Mouse (Mus musculus) left cerebral cortex, postnatal 36 days (tissue): ENCODE measurements at regions not wholly inside any gene's neighbourhood (a gene's known extent, or its start where the extent isn't known, plus 50 kb on each side); places are given as distances from the start of the nearest gene placed in this dataset.

ENCODE experiments used
- DNase-seq, 2 experiments: peaks; one replicate each; pipeline ENCODE4 v3.0.0; 2021 to 2022; ENCODE audit warnings: low spot score in 2 of 2, mixed read lengths in 1 of 2
- intact Hi-C: fragments of 180-260 bp; cut with DNase I; formaldehyde crosslinking; loops from one replicate; pipeline ENCODE4 v1.15.1; 2025

DNA sequence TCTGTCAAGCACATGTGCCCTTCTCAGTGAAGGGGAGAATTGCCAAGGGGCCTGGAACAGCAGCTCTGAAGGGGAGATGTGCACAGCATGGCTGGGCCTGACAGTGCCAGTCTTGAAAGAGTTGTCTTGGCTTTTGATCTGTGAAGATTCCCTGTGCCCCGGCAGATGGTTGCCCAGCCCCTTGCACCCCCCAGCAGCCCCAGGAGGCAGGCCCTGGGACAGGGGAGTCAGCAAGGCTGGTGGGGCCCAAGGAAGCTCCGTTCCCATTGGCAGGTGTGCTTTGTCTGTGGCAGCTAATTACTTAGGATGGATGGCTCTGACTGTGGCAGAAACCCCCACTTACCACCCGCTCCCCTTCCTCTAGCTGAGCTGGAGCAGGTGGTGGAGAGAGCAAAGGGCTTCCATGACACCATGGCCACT lies 58.6 kb downstream of the Tspan17 start:
- intact Hi-C loops = no loop called here
- no peak for DNase-seq

DNA sequence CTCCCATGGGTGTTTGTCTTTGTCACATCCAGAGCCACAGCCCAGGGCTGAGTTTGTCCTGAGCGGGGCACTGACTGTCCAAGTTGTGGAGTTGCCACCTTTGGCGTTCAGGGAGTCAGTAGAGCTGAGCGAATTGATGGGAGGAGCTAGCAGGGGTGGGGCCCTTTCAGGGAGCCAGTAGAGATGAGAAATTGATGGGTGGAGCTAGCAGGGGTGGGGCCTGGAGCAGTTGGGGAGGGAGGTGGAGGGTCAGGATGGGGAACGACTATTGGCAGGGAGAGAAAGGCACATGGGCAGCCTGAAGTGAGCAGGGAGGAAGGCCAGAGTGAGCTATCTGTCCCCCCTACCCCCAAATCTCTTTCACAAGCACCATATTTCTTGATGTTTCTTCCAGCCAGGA lies 62.0 kb downstream of the Tspan17 start:
- no peak for DNase-seq
- intact Hi-C loops = no loop called here

DNA sequence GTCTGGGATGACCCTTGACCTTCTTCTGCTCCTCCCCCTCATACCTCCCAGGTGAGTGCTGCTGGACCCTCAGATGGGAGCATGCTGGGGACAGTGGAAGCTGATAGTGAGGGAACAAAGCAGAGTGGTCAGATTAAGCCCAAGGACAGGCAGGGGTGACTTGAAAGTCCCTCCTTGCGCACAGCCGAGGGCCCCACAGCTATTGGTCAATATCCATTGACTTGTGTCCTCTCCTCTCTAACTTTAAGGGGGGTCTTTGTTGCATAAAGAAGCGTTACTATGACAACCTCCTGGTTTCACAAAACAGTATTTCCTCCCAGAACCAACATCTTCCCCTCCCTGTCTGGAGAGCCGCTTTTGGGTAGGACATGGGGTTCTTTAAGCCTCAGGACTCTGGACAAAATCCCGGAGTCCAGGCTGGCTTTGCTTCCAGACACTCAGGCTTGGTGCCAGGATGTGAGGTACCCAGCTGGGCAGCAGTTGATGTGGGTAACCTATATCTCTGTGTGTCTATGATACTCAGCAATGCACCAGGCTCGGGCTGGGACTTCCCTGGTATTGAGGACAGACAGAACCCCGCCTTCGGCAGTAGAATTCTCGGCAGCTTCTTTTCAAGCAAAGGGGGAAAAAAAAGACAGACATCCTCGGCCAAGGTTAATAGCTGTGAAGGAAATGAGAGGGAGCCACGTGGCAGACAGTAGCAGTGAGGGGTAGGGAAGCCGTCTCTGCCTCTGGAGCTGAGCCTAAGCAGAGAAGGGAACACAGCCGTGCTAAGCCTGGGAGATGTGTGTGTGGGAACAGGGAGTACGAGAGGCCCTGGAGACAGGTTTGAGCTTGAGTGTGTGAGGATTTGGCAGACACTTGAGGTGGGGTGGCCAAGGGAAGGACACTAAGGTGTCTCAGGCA lies 66.4 kb downstream of the Tspan17 start:
- intact Hi-C loops = no loop called here
- peak in 1 of 2 experiments; percentile 26 for DNase-seq

DNA sequence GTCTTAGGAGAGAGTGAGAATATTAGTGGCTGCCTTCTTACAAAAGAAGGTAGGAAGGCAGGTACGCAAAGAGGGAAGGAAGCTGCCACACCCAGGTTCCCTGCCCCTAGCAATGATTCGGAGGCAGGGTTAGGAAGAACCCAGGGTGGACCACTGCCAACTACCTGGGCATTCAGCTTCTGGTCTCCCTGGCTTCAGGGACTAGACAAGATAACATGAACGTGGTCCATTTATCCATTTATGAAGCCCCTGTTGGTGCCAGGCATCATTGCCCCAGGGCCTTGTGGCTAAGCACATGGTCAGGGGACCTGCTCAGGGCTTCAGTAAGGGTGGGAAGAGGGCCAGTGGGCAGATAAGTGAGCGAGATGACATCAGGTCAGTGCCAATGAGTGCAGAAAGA lies 73.8 kb downstream of the Tspan17 start:
- no peak for DNase-seq
- intact Hi-C loops = no loop called here

DNA sequence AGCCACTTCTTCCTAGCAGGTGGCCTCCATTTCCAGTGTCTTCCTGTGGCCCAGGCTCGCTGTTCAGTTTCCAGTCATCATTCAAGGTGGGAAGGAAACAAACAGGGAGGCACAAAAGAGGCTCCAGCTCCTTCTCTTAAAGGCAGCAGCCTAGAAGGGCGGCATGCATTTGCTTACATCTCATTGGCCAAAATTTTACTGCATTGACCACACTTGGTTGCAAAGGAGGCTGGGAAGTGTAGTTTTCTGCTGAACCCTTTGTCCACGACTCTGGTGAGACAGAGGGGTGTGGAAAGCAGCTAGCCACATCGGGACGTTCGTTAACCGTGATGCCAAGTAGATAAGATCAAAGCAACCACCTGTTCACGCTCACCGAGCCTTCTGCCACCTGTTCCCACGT lies 74.9 kb downstream of the Tspan17 start:
- no peak for DNase-seq
- intact Hi-C loops = no loop called here

DNA sequence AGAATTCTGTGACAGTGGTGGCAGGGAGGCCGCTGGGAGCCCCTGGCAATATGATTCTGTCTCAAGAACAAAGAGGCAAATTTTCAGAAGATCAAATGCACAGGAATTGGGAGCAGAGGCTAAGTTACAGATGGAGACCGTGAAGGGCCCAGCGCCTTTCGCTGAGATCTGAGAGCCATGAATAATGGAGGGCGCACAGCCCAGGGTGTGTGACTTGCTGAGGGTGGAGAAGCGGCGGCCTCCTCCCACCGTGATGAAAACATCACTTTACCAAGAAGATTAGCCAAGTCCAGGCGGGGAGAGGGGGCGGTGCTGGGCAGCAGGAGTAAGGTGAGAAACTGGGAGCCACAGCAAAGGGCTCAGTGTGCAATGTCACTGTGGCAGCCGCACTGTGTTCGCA lies 77.2 kb upstream of the Unc5a start:
- no peak for DNase-seq
- intact Hi-C loops = no loop called here

DNA sequence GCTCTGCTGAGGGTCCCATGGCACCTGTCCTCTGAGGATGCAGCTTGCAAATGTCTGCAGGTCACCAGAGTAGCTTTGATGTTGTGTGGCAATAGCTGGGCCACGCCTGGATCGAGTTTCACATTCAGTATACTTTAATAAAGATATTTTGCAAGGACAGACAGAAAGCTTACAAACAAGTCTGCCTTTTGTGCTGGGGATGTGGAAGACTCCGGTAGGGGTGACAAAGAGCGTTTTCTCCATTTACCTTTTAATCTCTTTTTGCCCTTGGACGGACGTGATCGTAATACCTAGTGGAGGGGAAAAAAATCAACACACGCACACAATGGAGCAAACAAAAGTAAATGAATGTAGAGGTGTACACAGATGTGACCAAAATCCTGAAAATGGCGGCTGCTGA lies 75.3 kb upstream of the Unc5a start:
- intact Hi-C loops = no loop called here
- no peak for DNase-seq

DNA sequence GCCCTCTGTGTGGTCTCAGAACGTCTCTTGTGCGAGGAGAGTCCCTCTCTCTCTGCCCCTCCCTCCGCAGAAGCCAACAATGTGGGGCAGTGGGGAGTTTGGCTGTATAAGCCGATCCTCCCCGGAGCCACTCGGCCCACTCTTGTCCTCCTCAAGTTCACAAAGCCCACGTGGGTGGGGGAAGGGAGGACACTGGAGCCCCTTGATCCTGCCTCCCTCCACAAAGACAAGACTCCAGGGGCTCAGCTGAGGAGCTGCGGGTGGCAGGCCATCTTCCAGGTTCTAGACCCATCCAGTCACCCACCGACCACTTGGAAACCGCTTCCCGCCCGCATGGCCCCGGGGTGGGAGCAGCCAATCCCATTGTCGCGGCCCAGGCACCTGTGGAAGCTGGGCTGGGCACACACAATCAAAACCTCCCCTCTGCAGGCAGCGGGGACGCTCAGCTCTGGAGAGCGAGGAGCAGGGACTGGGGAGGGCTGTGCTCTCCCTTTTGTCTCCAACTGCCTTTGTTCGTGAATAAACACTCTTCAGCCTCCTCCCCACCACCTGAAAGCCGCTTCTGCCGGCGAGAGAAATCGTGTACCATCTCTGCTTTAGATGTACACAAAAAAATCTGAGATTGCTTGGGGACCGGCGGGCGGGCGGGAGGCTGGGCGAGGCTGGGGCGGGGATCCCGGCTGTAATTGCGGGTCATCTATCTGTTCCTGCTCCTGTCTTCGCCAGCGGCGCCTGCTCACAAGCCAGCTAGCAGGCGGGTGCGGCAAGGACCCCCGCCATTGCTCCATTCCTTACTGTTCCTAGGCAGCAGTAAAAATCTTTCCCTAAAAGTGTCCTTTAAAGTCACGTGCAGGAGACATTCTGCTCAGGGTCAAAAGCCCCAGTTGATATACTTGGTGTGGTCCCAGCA lies 74.7 kb upstream of the Unc5a start:
- intact Hi-C loops = no loop called here
- DNase-seq = no peak

DNA sequence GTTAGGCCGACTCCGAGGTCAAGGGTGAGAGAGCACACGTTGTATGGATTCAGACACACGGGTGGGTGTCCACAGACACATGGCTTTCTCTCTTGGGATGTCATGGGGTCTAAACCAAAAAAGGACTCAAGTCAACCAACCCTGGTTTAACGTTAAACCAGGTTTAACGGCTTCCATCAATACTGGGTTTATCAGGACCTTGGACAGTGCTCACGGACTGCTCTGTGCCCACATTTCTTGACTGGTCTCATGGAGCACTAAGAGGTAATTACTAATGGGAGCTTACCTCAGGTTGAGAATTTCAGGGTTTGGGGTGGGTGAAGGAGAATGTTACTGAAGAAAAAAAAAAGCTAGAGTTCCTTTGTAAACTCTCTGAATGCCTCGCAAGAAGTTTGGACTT lies 72.7 kb upstream of the Unc5a start:
- intact Hi-C loops = no loop called here
- no peak for DNase-seq

DNA sequence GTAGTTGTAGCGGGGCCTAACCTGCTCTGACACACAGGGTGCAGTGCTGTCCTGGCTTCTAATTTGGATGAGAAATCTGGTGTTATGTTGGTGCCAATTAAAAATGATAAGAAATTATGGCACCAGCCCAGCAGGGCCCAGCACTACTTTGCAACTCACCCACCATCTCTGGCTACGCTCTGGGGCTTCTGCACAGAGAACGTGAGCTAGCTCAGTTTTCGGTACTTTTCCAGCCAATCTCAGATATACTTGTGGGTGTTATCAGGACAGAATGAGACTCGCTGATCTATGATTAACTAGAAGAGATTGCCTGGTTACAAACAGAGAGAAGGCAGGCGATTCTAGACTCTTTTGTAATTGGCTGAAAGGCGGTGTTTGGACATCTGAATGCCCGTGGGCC lies 71.6 kb upstream of the Unc5a start:
- intact Hi-C loops = no loop called here

DNA sequence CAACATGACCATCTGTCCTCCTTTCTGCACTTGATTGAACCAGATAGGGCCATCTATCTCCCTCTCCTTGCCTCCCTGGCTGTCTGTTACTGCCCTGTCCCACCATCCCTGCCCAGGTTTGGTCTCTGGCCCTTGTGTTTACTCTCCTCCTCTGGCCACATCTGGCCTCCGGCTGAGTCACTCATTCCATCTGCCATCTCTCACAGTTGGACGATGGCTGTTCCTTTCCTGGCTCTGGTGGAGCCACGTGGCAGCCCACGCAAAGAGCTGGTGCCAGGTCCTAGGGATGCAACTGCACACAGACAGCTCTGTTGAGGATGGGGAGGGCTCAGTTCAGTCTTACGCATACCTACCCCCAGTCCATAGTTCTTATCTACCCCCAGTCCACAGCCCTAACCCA lies 69.9 kb upstream of the Unc5a start:
- intact Hi-C loops = no loop called here

More for the DNA sequence above, 71.6 kb upstream of the Unc5a start:
- peak in 1 of 2 experiments; percentile 52 for DNase-seq

DNA sequence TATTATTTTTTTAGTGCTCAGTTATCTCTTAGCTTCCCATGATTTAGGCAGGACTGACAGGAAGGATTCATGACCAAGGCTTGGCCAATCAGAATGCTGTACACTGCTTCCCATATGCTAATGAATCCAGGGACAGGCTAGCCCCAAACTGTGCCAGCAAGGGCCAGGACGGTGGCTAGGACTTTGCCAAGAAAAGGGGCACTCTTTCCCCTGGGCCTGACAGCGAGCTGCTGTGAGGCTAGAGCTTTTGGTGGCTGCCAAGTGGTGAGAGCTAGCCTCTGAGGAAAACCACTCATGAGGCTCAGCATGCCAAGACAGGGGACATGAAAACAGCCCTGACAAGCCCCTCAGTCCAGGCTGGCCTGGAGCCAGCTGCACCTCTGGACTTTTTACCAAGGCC lies 69.0 kb upstream of the Unc5a start:
- no peak for DNase-seq
- intact Hi-C loops = loop anchor here (5.0 kb wide), 1 partner anchor 73 kb away; no protein-coding TSS in a partner anchor

More for the DNA sequence above, 69.9 kb upstream of the Unc5a start:
- DNase-seq = peak; percentile 85 to 89

DNA sequence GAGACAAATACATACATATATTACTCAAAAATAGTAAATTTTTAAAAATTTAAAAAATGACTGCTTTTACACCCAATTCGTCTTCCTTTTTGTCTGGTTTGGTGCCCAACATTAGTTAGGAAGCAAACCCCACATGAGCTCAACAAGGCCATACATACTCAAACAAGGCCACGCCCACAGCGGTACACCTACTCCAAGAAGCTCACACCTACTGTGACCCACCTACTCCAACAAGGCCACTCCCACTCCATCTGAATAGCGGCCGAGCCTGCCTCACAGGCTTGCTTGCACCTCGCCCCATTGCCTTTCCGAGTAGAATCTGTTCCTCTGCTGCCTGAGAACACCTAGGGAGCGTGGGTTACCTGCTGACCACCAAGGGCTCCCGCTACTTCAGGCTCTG lies 66.4 kb upstream of the Unc5a start:
- DNase-seq = no peak
- intact Hi-C loops = loop anchor here (5.0 kb wide), 1 partner anchor 75 kb away; no protein-coding TSS in a partner anchor

DNA sequence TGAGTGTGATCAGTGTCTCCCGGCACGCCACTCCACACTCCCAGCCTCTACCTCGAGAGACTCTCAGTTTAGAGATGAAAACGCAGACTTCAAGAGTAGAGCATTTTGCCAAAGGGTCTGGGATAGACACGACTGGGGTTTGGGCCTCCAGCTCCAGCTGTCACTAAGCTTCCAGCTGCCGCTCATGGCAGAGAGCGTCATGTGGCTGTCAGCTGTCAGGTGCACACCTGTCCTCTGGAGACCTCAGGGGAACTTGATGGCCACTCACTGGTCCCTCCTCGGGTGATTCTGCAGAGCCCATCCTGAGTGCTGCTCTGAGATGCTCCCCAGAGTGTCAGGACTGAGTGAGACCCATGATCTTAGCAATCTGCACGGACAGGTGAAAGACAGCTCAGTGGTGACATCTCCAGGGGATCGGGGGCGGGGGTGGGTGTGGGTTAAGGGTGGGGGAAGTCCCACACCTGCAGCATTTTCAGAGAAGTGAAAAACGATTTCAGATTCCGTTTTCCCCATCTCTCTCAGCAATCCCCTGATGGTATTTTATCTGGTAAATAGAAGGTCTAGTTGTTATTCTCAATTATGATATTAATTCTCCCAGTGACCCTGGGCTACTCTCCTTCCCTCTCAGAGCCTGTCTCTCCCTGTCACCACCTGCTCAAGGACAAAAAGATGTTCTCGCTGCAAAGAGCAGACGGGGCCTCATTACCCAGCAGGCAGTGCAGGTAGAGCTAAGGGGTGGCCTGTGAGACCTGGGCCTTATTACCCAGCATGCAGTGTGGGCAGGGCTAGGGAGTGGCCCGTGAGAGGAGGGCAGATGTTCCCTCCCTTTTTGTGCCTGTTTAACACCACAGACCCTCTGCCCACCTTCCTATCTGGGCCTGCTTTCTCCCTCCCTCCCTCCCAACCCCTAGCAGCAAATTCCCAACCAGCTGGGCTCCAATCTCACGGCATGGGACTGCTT lies 65.2 kb upstream of the Unc5a start:
- no peak for DNase-seq
- intact Hi-C loops = loop anchor here (2.0 to 5.0 kb wide), 2 partner anchors 65 to 77 kb away; partner anchors contain the start of gene Unc5a

DNA sequence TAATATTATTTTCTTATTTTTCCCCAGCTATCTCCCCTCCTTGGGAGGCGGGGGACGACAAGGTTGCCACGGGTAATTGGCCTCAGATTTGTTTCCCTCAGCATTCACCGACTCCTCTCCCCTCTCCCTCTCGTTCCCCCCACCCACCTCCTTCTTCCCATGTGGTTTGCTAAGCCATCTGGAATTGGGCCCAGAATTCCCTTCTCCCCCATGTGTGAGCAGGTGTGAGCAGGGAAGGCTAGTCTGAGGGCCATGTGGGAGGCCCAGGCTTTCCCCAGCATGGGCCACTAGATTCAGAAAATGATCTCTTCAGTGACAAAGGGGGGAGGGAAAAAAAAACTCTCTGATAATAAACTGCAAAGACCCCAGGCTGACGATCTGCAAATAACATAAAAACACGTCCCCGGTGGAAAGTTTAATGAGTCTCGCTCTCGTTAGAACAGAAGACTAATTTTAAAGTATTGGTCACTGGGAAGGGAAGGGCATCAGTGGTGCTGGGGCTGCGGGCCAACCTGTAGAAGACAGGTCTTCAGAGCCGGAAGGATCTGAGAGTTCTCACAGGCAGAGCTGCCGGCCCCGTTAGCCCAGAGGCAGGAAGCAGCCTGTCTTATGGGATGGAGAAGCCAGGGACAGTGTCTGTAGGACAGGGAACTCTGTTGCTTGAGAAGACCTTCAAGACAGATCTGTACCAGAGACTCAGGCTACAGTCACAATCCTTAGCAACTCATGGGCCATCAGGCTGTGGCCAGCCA lies 64.3 kb upstream of the Unc5a start:
- intact Hi-C loops = loop anchor here (2.0 to 5.0 kb wide), 2 partner anchors 64 to 78 kb away; partner anchors contain the start of gene Unc5a
- peak in 1 of 2 experiments; percentile 41 for DNase-seq

DNA sequence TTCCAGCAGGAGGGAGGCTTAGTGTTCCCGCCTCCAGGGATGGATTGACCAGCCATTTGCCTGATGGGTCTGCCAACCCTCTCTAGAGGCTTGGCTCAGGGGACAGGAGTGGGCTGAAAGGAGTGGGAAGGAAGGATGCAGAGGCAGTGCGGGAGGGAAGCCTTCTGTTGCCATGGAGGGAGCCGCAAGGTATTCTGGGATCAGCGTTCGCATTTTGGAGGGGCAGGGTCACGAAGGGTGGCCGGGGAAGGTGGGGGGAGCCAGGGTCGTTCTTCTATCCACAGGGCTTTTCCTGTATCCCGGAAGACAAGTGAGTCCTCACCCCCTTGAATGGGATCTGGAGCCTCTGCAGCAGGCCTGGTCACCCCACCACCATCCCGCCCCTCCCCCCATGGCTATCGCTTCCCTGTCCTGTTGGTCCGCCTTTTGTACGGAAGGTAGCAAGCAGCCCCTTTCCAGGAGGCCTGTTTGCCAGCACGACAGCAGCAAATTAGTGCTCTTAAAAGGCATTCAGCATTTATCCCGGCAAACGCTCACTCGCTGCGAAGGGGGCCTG lies 61.8 kb upstream of the Unc5a start:
- intact Hi-C loops = no loop called here
- DNase-seq = peak; percentile 56 to 69

DNA sequence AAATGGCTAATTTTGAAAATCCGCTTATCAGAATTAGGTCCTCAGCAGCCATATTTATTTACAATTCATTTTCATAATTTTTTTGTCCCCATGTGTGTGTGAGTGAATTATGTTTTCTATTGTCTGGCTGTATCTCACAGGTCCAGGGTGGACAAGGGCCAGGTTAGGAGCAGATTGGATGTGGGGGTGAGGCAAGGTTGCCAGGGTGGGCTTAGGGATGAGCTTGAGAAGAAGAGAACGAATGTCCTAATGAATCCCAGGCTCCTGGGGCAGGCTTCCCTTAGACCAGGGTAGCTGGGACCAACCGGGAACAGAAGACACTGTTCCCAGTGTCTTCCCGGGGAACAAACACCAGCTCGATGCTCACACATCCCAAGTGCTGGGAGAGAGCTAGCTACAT lies 61.2 kb upstream of the Unc5a start:
- no peak for DNase-seq
- intact Hi-C loops = no loop called here

DNA sequence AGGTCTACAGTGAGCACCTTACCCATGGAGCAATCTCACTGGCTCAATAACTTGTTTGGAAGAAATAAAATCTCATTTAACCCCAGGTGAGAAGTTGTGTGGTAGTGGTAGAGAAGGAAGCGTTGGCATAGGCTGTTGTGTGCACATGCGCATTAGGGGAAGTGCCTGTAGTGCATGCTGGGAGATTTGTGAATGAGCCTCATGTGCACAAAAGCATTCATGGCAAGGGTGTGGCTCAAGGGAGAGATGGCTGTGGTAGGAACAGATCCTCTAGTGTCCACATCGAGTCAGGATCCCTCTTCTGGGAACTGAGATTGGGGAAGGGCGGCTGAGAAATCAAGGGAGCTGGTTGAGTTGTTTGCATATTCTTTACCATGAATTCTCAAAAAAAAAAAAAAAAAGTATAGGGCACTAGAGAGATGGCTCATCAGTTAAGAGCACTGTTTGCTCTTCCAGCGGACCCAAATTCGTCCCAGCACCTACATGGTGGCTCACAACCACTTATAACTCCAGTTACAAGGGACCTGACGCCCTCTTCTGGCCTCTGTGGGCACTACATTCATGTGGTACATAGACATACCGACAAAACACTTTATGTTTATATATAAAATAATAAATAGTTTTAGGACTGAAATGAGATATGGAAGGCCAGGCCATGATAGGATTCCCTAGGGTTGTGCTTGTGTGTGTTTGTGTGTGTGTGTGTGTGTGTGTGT lies 59.4 kb upstream of the Unc5a start:
- intact Hi-C loops = no loop called here
- no peak for DNase-seq
